Mouse (Mus musculus) C2C12 (cell line): ENCODE results near the gene Cldn7. TPM values are rescaled to one million over a fixed set of nuclear protein-coding genes. Genes with fewer than 3 reads are reported as not detected.

ENCODE experiments used
- H3K27me3 ChIP-seq: one replicate; pipeline ENCODE4 v1.6.1; 2011; ENCODE audit not compliant: control insufficient read depth, insufficient read depth, insufficient read length
- H3K36me3 ChIP-seq: one replicate; pipeline ENCODE4 v1.6.1; 2011; ENCODE audit not compliant: control insufficient read depth, insufficient read depth
- H3K4me3 ChIP-seq: one replicate; pipeline ENCODE4 v1.5.1; 2011; ENCODE audit warnings: mild to moderate bottlenecking, control low read depth; ENCODE audit not compliant: poor library complexity, insufficient read depth, severe bottlenecking
- H3K79me2 ChIP-seq: one replicate; pipeline ENCODE4 v1.6.1; 2011; ENCODE audit not compliant: control insufficient read depth, insufficient read depth
- H3K79me3 ChIP-seq: one replicate; pipeline ENCODE4 v1.6.1; 2011; ENCODE audit warnings: low read depth, control low read depth
- H3ac ChIP-seq: one replicate; pipeline ENCODE3; 2011; ENCODE audit warnings: low read depth; ENCODE audit not compliant: control insufficient read depth, insufficient read length
- CEBPB ChIP-seq: IDR thresholded peaks from one replicate; pipeline ENCODE4 v1.6.1; 2011; ENCODE audit warnings: low read depth, mild to moderate bottlenecking, control low read depth, moderate library complexity
- CTCF ChIP-seq: IDR thresholded peaks from one replicate; pipeline ENCODE4 v1.5.1; 2011; ENCODE audit not compliant: control insufficient read depth, insufficient read depth, insufficient read length
- FOSL1 ChIP-seq: IDR thresholded peaks from one replicate; pipeline ENCODE4 v1.8.0; 2011; ENCODE audit warnings: mild to moderate bottlenecking, low read length; ENCODE audit not compliant: poor library complexity, insufficient read depth, severe bottlenecking
- MAX ChIP-seq: IDR thresholded peaks from one replicate; pipeline ENCODE4 v1.6.1; 2011; ENCODE audit warnings: mild to moderate bottlenecking, control low read depth
- MYOD1 ChIP-seq: IDR thresholded peaks from one replicate; pipeline ENCODE4 v1.6.1; 2011; ENCODE audit warnings: low read depth; ENCODE audit not compliant: control insufficient read depth, insufficient read length
- MYOG ChIP-seq: IDR thresholded peaks from one replicate; pipeline ENCODE4 v1.6.1; 2011; ENCODE audit not compliant: control insufficient read depth, insufficient read length; ENCODE audit errors: extremely low read depth
- USF1 ChIP-seq: IDR thresholded peaks from one replicate; pipeline ENCODE4 v1.6.1; 2011; ENCODE audit warnings: low read depth, mild to moderate bottlenecking, control low read depth, moderate library complexity
- polyA plus RNA-seq: library from polyadenylated mRNA; unstranded; fragments of >200 nt; fragmentation: generic; extraction: Trizol; gene quantifications from one replicate; pipeline ENCODE4 v1.2.1, GENCODE M21; 2012; ENCODE audit warnings: missing spikeins

The Cldn7 gene
- polyA plus RNA-seq, 1 experiment = 0.06 TPM

DNA sequence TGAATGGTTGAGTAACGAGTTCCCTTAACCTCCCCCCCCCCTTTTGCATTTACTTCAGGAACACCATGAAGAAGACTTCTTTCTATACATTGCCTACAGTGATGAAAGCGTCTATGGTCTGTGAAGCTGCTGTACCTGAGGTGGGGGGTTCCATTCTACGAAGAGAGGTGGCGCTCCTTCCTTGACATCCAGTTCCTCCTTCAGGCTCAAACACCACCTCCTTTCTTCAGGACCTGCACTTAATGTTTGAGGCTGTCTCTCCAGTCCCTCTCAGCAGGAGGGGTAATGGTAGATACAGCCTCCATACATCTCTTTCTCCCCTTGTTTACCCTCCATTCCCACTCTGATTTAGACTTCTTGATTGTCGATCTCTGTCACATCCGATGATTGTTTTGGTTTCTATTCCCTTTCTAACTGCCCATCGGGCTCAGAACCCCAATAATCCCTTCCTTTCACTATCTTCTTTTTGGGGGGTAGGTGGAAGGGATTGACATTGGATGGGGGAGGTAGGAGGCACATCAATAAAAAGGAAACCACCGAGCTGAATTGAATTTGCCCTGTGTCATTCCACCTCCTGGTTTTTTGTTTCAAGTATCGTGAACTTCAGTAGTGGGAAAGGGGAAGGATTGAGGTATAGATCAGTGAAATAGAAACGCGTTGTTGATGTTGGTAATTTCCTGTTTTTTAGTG is 30.0 kb downstream of the Cldn7 start:
- Histone ChIP-seq H3K4me3 (no peak overlapping the region), H3ac (no peak overlapping the region), H3K27me3 (no peaks in the 10 kb centered on the region), H3K36me3 (peaks cover 56% of the 10 kb centered on the region), H3K79me3 (peaks cover 36% of the 10 kb centered on the region), H3K79me2 (peaks cover 62% of the 10 kb centered on the region)
- no peak for TF ChIP-seq MAX
- TF ChIP-seq MYOD1 = no peak
- no peak for TF ChIP-seq FOSL1
- no peak for TF ChIP-seq USF1
- no peak for TF ChIP-seq CTCF

- Histone ChIP-seq H3K79me3 (peaks cover 38% of the 10 kb centered on the region), H3K4me3 (peak within 1 kb of the TSS; percentile 100), H3K36me3 (peaks cover 56% of the 10 kb centered on the region), H3ac (peak within 1 kb of the TSS; percentile 82), H3K27me3 (no peaks in the 10 kb centered on the region), H3K79me2 (peaks cover 62% of the 10 kb centered on the region)
- TF ChIP-seq MYOD1 (no peak), MAX (no peak), FOSL1 (no peak), USF1 (no peak), CTCF (no peak), MYOG (no peak), CEBPB (no peak)
These were observed 30.9 kb downstream of the Cldn7 start, which contains the start of gene Phf23 for GRCm38 (mm10) chr11:69995391-69995960. Gene Phf23 (plus strand): TSS chr11:69995777.

- peaks cover 44% of the 10 kb centered on the region for H3K79me3 ChIP-seq
- H3K4me3 ChIP-seq = peak overlapping the region; percentile 100
- H3ac ChIP-seq = peak overlapping the region; percentile 82
- peaks cover 71% of the 10 kb centered on the region for H3K79me2 ChIP-seq
- peaks cover 56% of the 10 kb centered on the region for H3K36me3 ChIP-seq
- TF ChIP-seq MYOD1 (no peak), FOSL1 (no peak), CEBPB (no peak), USF1 (no peak), CTCF (no peak), MYOG (no peak), MAX (no peak)
- H3K27me3 ChIP-seq = no peaks in the 10 kb centered on the region
These were observed 31.8 kb downstream of the Cldn7 start for GRCm38 (mm10) chr11:69996161-69997061.

- H3K79me3 ChIP-seq = peaks cover 46% of the 10 kb centered on the region
- H3K27me3 ChIP-seq = no peaks in the 10 kb centered on the region
- H3K36me3 ChIP-seq = peaks cover 56% of the 10 kb centered on the region
- TF ChIP-seq MAX (no peak), CTCF (no peak), USF1 (no peak), CEBPB (no peak), MYOG (no peak), FOSL1 (no peak), MYOD1 (no peak)
- peak overlapping the region; percentile 82 for H3ac ChIP-seq
- H3K4me3 ChIP-seq = peak overlapping the region; percentile 100
- peaks cover 73% of the 10 kb centered on the region for H3K79me2 ChIP-seq
These were observed 32.5 kb downstream of the Cldn7 start for GRCm38 (mm10) chr11:69997070-69997509.
